Mouse (Mus musculus): Measurements from ENCODE around the gene Prcc. TPM values are rescaled to one million over a fixed set of nuclear protein-coding genes. Genes with fewer than 3 reads are reported as not detected.

Prcc gene
- polyA plus RNA-seq, 1 experiment from 2014 or later: 16.0 TPM

DNA sequence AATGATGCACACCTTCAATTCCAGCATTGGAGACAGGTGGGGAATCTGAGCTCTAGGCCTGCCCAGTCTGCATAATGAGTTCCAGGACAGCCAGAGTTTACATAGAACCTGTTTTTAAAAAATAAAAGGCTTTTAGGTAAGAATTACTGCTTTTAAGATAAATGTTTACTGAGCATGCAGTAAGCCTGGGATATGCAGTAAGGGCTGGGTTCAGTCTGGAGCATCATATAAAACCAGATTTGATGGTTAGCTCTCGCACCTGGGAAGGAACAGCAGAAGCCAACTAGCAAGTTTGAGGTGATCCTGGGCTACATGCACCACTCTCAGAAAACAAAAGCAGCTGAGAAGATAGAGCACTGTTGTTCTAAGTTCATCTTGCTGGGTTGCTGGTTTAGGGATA, 33.1 kb upstream of the Prcc start:
- peaks cover 57% of the 10 kb centered on the region for H3K36me3 ChIP-seq
- WGBS: 93% methylated on average over 1 of the region's 1 CpGs
- H3K9ac ChIP-seq: no peak overlapping the region
- no peaks in the 10 kb centered on the region for H3K27me3 ChIP-seq
- no peak for ATAC-seq (ENCODE audit: insufficient number of reproducible peaks, insufficient read depth, low FRiP score, low TSS enrichment)
- 0 out of 2 replicates have a peak, but pooled peaks cover 10% of the 10 kb centered on the region for H3K4me1 ChIP-seq
- H3K9me3 ChIP-seq: no peaks in the 10 kb centered on the region
- no peak overlapping the region for H3K4me3 ChIP-seq
- no peak overlapping the region for H3K27ac ChIP-seq
- H3K4me2 ChIP-seq (replicated peaks): peak overlapping the region; percentile 63

DNA sequence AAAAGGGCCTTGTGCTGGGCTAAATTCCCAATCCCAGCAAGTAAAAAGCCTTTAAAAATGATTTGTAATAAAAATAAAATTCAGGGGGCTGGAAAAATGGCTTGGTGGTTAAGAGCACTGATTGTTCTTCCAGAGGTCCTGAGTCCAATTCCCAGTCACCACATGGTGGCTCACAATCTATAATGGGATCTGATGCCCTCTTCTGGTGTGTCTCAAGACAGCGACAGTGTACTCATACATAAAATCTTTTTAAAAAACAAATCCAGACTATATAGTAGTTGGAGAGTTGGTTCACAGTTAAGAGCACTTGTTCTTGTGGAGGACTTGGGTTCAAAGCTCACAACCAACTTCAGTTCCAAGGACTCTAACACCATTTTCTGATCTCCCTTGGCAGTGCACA, 31.6 kb upstream of the Prcc start:
- no peak overlapping the region for H3K4me2 ChIP-seq (replicated peaks)
- no peak for ATAC-seq (ENCODE audit: insufficient number of reproducible peaks, insufficient read depth, low FRiP score, low TSS enrichment)
- no peak overlapping the region for H3K4me3 ChIP-seq
- 0 out of 2 replicates have a peak, but pooled peaks cover 10% of the 10 kb centered on the region for H3K4me1 ChIP-seq
- H3K9me3 ChIP-seq: no peaks in the 10 kb centered on the region
- WGBS: 95% methylated on average over 1 of the region's 1 CpGs
- no peak overlapping the region for H3K9ac ChIP-seq
- no peaks in the 10 kb centered on the region for H3K27me3 ChIP-seq
- peaks cover 49% of the 10 kb centered on the region for H3K36me3 ChIP-seq
- no peak overlapping the region for H3K27ac ChIP-seq

DNA sequence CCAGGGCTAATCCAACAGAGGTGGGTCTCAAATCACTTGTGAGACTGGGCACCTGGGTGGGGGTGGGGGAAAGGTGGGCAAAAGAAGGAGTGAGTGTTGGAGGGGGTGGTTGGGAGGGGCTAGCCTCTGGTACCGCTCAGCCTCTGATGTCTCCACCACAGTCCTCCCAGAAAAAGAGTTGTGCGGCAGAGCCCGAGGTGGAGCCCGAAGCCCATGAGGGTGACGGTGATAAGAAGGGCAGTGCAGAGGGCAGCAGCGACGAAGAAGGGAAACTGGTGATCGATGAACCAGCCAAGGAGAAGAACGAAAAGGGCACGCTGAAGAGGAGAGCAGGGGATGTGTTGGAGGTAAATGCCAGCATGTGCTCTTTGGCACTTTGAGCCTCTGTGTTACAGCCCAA, 28.5 kb upstream of the Prcc start:
- no peak overlapping the region for H3K9ac ChIP-seq
- no peaks in the 10 kb centered on the region for H3K9me3 ChIP-seq
- ATAC-seq (ENCODE audit: insufficient number of reproducible peaks, insufficient read depth, low FRiP score, low TSS enrichment): no peak
- H3K36me3 ChIP-seq: peaks cover 45% of the 10 kb centered on the region
- 94% methylated on average over 10 of the region's 10 CpGs for WGBS
- H3K4me2 ChIP-seq (replicated peaks): no peak overlapping the region
- H3K27me3 ChIP-seq: no peaks in the 10 kb centered on the region
- peaks cover 28% of the 10 kb centered on the region for H3K4me1 ChIP-seq
- H3K27ac ChIP-seq: no peak overlapping the region
- H3K4me3 ChIP-seq: no peak overlapping the region

DNA sequence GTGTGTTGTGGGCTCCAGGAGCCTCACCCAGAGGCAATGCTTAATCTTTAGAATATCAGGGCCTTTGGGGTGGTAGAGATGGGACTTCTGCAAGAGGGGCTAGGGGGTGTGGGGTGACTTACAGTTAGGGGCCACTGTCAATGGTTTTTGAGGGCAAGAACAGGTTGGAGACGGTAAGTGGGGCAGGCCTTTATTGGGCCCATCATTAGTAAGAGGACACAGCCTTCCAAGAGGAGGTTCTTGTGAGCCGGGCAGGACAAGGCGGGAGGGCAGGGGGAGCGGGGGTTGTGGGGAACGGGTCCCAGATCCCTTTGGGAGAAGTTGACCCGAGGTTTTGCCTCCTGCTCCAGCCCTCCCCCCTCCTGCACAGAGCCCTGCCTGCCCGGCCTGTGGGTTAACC, 28.1 kb upstream of the Prcc start:
- peaks cover 45% of the 10 kb centered on the region for H3K36me3 ChIP-seq
- no peaks in the 10 kb centered on the region for H3K27me3 ChIP-seq

DNA sequence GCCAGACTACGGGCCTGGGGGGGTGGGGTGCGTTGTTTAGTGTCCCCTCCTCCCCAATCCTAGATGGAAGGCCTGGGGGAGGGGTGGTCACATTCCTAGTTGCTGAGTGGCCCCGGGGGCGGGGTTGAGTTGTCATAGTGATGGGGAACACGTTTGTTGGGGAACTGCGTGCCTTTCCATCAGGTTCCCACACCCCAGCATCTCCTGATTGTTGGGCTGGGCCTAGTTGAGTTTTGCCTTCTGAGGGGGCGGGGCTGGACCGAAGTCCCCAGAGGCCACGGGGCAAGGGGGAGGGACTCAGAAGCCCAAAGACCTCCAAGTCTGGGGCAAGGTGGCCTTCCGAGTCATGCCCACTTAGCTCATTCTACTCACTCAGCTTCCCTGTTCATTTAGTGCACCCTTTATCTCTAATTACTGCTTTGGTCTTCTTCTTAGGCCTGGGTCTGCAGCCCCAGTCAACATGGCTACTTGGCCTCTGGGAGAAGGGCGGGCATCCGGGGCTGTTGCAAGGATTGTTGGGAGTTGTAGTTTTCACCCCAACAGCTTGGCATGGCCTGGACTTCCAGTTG, 25.2 kb upstream of the Prcc start:
- no peaks in the 10 kb centered on the region for H3K9me3 ChIP-seq
- peaks cover 26% of the 10 kb centered on the region for H3K36me3 ChIP-seq
- H3K27ac ChIP-seq: peak overlapping the region; percentile 87
- peak overlapping the region; percentile 25; the same call in 1 of the 2 replicates for H3K9ac ChIP-seq
- ATAC-seq (ENCODE audit: insufficient number of reproducible peaks, insufficient read depth, low FRiP score, low TSS enrichment): peak; percentile 23; the same call in 1 of the 2 replicates
- WGBS: 4% methylated on average over 12 of the region's 12 CpGs
- H3K4me3 ChIP-seq: peak overlapping the region; percentile 30
- H3K4me2 ChIP-seq (replicated peaks): peak overlapping the region; percentile 93
- H3K27me3 ChIP-seq: no peaks in the 10 kb centered on the region
- peaks cover 43% of the 10 kb centered on the region for H3K4me1 ChIP-seq

More for the DNA sequence above, 28.1 kb upstream of the Prcc start:
- 86% methylated on average over 7 of the region's 7 CpGs for WGBS
- Histone ChIP-seq H3K27ac (no peak overlapping the region), H3K4me3 (no peak overlapping the region), H3K9ac (no peak overlapping the region), H3K9me3 (no peaks in the 10 kb centered on the region), H3K4me1 (peaks cover 30% of the 10 kb centered on the region), H3K4me2 (replicated peaks) (no peak overlapping the region)
- no peak for ATAC-seq (ENCODE audit: insufficient number of reproducible peaks, insufficient read depth, low FRiP score, low TSS enrichment)

DNA sequence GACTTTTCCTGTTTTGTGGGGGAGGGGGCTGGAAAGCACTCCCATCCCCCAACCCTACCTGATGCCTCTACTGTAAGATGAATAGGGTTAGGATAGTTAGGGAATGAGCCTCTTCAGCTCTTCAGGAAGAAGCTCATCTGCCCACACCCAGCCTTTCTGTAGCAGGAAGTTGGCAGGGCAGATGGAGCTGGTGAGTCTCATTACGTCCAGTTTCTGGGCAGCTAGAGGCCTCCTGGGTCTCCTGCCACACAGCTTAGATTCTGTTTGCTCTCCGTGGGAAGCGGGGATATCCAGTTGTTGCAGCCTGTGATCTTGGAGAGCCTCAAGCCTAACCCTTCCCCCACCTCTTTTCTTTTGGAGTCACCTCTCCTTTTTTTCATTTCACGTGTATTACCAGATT, 24.5 kb upstream of the Prcc start:
- ATAC-seq (ENCODE audit: insufficient number of reproducible peaks, insufficient read depth, low FRiP score, low TSS enrichment): no peak
- Histone ChIP-seq H3K27ac (peak overlapping the region; percentile 87), H3K36me3 (peaks cover 21% of the 10 kb centered on the region), H3K27me3 (no peaks in the 10 kb centered on the region), H3K4me1 (peaks cover 43% of the 10 kb centered on the region), H3K4me2 (replicated peaks) (peak overlapping the region; percentile 93), H3K9me3 (no peaks in the 10 kb centered on the region), H3K4me3 (peak overlapping the region; percentile 30), H3K9ac (0 out of 2 replicates have a peak overlapping the region, but pooled peaks have one; percentile 25)
- WGBS: 5% methylated on average over 4 of the region's 4 CpGs

DNA sequence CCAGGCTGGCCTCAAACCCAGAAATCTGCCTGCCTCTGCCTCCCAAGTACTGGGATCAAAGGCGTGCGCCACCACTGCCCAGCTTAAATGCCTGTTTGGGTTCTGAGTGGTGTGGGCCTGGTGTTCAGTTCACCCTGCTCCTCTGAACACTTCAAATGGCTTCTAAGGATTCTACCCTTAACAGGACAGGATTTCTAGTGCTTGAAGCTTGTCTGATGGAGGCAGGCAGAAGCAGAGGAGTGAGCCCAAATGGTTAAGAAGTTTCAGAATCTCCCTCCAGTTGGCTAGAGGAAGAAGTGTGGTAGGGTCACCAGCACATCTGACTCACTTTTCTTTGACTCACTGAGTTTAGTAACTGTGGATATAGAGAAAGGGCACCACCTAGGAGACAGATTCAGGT, 24.0 kb upstream of the Prcc start:
- Histone ChIP-seq H3K36me3 (peaks cover 16% of the 10 kb centered on the region), H3K27ac (peak overlapping the region; percentile 87), H3K4me3 (peak overlapping the region; percentile 30; the same call in 1 of the 2 replicates), H3K9me3 (no peaks in the 10 kb centered on the region), H3K4me1 (peaks cover 43% of the 10 kb centered on the region), H3K4me2 (replicated peaks) (peak overlapping the region; percentile 93), H3K27me3 (no peaks in the 10 kb centered on the region), H3K9ac (no peak overlapping the region)
- no peak for ATAC-seq (ENCODE audit: insufficient number of reproducible peaks, insufficient read depth, low FRiP score, low TSS enrichment)
- 88% methylated on average over 2 of the region's 2 CpGs for whole genome bisulfite sequencing

DNA sequence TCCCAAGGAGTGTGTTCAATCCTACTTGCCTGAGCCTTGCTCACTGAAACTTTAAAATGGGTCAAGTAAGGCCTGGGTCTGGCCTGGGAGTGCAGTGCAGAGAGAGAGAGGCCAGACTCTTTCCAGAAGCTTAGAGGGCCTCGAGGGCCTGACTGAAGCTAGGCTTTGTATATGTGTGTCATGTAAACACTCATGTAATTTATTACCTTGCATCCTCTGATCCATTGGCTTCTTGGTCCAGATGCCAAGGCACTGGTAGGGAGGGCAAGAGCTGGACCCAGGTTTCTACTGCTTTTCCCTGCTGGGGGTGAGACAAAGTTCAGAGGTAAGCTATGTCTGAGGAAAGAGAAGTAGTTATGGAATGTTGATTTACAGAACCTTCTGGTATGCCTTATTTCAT, 22.5 kb upstream of the Prcc start:
- H3K36me3 ChIP-seq: peaks cover under 1% of the 10 kb centered on the region
- peak overlapping the region; percentile 93 for H3K4me2 ChIP-seq (replicated peaks)
- H3K9ac ChIP-seq: peak overlapping the region; percentile 98
- no peaks in the 10 kb centered on the region for H3K9me3 ChIP-seq
- 4% methylated on average over 1 of the region's 1 CpGs for WGBS
- no peaks in the 10 kb centered on the region for H3K27me3 ChIP-seq
- peaks cover 43% of the 10 kb centered on the region for H3K4me1 ChIP-seq
- no peak for ATAC-seq (ENCODE audit: insufficient number of reproducible peaks, insufficient read depth, low FRiP score, low TSS enrichment)
- H3K27ac ChIP-seq: peak overlapping the region; percentile 98
- H3K4me3 ChIP-seq: peak overlapping the region; percentile 94

DNA sequence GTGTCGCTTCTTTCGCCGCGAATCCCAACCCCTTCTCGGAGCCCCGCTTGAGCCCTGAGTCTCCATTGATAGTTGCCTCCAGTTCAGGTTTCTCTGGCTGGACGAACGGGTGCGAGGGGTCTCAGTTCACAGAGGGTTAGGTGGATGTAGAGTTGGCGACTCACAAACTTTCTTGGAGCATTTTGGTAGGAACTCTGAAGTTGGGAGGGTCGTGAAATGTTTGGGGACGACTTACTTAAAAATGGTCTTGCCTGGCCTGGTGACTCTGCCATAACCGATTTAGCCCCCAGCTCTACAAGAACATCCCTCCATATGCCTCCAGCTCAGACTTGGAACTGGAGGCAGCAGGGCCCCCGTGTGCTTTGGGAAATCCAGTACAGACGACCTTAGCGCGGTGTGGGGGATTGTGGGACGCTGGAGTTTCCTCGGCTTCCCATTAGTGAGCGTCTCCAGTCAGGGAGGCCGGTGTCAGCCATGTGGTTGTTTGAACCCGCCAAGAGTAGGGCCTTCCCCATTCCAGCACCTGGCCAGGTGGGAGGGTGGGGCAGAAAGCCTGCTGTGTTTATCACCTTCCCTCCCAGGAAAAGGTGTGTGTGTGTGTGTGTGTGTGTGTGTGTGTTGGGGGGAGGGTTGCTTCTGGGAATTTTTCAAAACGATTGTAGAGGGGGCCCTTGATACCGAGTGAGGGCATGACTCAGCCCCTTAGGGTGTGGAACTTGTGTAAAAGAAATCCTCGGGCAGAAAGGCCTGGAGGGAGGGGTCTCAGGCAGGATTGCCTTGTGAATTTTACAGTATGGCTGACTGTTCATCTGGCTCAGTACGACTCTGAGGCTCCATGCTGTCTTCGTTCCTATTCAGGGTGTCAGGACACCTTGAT, 21.8 kb upstream of the Prcc start:
- WGBS: under 1% methylated on average over 27 of the region's 27 CpGs
- no peak for ATAC-seq (ENCODE audit: insufficient number of reproducible peaks, insufficient read depth, low FRiP score, low TSS enrichment)
- Histone ChIP-seq H3K4me1 (peaks cover 43% of the 10 kb centered on the region), H3K4me3 (peak overlapping the region; percentile 94), H3K4me2 (replicated peaks) (peak overlapping the region; percentile 93), H3K27ac (peak overlapping the region; percentile 98), H3K36me3 (no peaks in the 10 kb centered on the region), H3K27me3 (no peaks in the 10 kb centered on the region), H3K9ac (peak overlapping the region; percentile 98), H3K9me3 (no peaks in the 10 kb centered on the region)

DNA sequence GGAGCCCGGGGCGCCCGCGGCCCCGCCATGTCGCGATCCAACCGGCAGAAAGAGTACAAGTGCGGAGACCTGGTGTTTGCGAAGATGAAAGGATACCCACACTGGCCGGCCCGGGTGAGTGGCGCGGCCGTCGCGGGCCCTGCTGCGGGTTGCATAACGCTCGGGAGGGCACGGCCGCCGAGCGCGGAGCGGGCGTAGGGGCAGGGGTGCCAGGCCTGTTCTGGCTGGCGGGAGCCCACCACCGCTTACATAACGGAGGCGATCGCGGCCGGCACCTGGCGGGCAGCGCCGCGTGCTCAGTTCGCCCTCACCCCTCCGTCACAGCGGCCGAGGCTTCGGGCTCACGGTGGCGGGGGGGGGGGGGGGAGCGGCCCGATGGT, 21.2 kb upstream of the Prcc start:
- Histone ChIP-seq H3K36me3 (no peaks in the 10 kb centered on the region), H3K4me2 (replicated peaks) (peak overlapping the region; percentile 93), H3K9me3 (no peaks in the 10 kb centered on the region), H3K4me3 (peak overlapping the region; percentile 94), H3K9ac (peak overlapping the region; percentile 98), H3K4me1 (peaks cover 43% of the 10 kb centered on the region), H3K27ac (peak overlapping the region; percentile 98), H3K27me3 (no peaks in the 10 kb centered on the region)
- no peak for ATAC-seq (ENCODE audit: insufficient number of reproducible peaks, insufficient read depth, low FRiP score, low TSS enrichment)
- 1% methylated on average over 47 of the region's 47 CpGs for WGBS

DNA sequence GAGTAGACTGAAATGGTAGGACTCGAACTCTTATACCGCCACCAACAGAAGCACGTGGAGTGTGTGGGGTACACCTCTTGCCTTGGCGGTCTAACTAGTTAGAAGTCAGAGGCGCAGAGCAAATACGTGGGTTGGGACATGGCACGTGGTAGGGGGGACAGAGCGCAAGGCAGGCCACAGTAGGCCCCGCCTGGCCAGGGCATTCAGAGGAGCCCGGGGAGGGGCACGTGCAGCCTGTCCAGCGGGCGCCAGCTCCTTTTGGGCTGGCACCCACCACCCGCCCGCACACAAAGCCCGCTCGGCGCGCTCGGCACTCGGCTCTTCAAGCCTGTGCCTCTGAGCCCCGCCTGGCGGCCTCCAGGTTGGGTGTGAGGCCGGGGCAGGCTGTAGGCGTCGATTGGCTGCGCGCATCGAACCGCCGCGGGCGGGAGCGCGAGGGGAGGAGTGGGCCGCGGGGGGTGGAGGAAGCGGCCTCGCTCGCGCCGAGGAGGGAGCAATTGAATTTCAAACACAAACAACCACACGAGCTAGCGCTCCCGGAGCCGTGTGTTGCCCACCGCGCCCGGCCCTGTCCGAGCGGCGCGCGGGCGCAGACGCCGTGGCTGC, 20.6 kb upstream of the Prcc start, which contains the start of gene Hdgf:
TSS of gene Hdgf (plus strand) at position 442 of the 606 bp plus-strand sequence.
- peak within 1 kb of the TSS; percentile 98 for H3K9ac ChIP-seq
- under 1% methylated on average over 56 of the region's 57 CpGs for WGBS
- H3K9me3 ChIP-seq: no peaks in the 10 kb centered on the region
- peak within 1 kb of the TSS; percentile 93 for H3K4me2 ChIP-seq (replicated peaks)
- ATAC-seq (ENCODE audit: insufficient number of reproducible peaks, insufficient read depth, low FRiP score, low TSS enrichment): peak; percentile 93
- H3K36me3 ChIP-seq: no peaks in the 10 kb centered on the region
- peak within 1 kb of the TSS; percentile 98 for H3K27ac ChIP-seq
- H3K4me3 ChIP-seq: peak within 1 kb of the TSS; percentile 94
- peaks cover 38% of the 10 kb centered on the region for H3K4me1 ChIP-seq
- no peaks in the 10 kb centered on the region for H3K27me3 ChIP-seq
